Mouse (Mus musculus) thymus, postnatal 36 days (tissue): ENCODE results near the gene Btbd16.
A peak's percentile ranks its signal among the peaks of the same experiment; 100 is the strongest.

Source experiments
- DNase-seq, 2 experiments: peaks; one replicate each; pipeline ENCODE4 v3.0.0; 2022; ENCODE audit warnings: mixed read lengths in 2 of 2

Btbd16 gene

GRCm38 (mm10) chr7:130819624-130820023 is 45.8 kb downstream of the Btbd16 start:
- no peak for DNase-seq

GRCm38 (mm10) chr7:130823992-130824391 is 50.1 kb downstream of the Btbd16 start:
- no peak for DNase-seq

GRCm38 (mm10) chr7:130826343-130826742 is 52.5 kb downstream of the Btbd16 start:
- peak in 1 of 2 experiments; percentile 23 for DNase-seq

GRCm38 (mm10) chr7:130827431-130827830 is 53.6 kb downstream of the Btbd16 start:
- DNase-seq = no peak

GRCm38 (mm10) chr7:130827844-130828403 is 54.1 kb downstream of the Btbd16 start:
- no peak for DNase-seq

- DNase-seq = no peak
These were observed 54.6 kb downstream of the Btbd16 start for GRCm38 (mm10) chr7:130828475-130828874.

GRCm38 (mm10) chr7:130831586-130831985 is 57.7 kb downstream of the Btbd16 start:
- no peak for DNase-seq

- no peak for DNase-seq
These were observed 60.4 kb downstream of the Btbd16 start for GRCm38 (mm10) chr7:130834299-130834698.

GRCm38 (mm10) chr7:130834958-130835861 is 61.3 kb downstream of the Btbd16 start:
- DNase-seq = no peak

- DNase-seq = no peak
These were observed 62.2 kb downstream of the Btbd16 start for GRCm38 (mm10) chr7:130836066-130836465.

- DNase-seq = no peak
These were observed 64.2 kb downstream of the Btbd16 start for GRCm38 (mm10) chr7:130837941-130838657.

GRCm38 (mm10) chr7:130838658-130839025 is 64.8 kb downstream of the Btbd16 start:
- DNase-seq = no peak

GRCm38 (mm10) chr7:130839380-130840100 is 65.7 kb downstream of the Btbd16 start:
- DNase-seq = no peak

GRCm38 (mm10) chr7:130847164-130847718 is 73.4 kb downstream of the Btbd16 start:
- peak in 1 of 2 experiments; percentile 27 for DNase-seq

GRCm38 (mm10) chr7:130854684-130855292 is 80.9 kb downstream of the Btbd16 start:
- no peak for DNase-seq

GRCm38 (mm10) chr7:130855681-130856080 is 81.8 kb downstream of the Btbd16 start:
- DNase-seq = no peak

- peak in 1 of 2 experiments; percentile 32 for DNase-seq
These were observed 84.1 kb downstream of the Btbd16 start for GRCm38 (mm10) chr7:130857973-130858372.

GRCm38 (mm10) chr7:130859926-130860325 is 86.1 kb downstream of the Btbd16 start:
- DNase-seq = no peak

GRCm38 (mm10) chr7:130860721-130861142 is 86.9 kb downstream of the Btbd16 start:
- no peak for DNase-seq

- no peak for DNase-seq
These were observed 88.6 kb downstream of the Btbd16 start for GRCm38 (mm10) chr7:130862501-130862900.

- DNase-seq = no peak
These were observed 90.8 kb downstream of the Btbd16 start for GRCm38 (mm10) chr7:130864711-130865110.
